Mouse (Mus musculus) 3T3-L1 (cell line): ENCODE results near the gene Colec11.
A peak's percentile ranks its signal among the peaks of the same experiment; 100 is the strongest.

Source experiments
- DNase-seq: peaks from one replicate; pipeline ENCODE4 v3.0.0-alpha.2; 2015; ENCODE audit warnings: low read depth, low spot score

Colec11 gene

DNA sequence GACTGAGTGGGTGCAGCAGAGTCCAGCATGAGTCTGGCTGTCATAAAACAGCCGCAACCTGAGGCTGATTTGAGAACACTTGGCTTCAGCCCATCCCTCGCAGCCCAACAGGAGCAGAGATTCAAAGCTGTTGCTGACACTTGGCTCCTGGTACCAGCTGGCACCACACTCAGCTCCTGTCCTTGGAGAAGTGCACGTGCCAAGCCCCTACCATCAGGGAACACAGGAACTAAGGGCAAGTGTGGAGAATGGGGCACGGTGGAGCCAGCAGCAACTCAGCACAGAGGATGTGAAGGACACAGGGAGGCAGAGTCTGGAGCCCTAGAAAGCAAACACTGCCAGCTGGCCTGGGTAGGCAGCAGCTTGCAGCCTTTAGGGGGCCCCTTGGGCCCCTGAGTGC is 20.9 kb downstream of the Colec11 start:
- no peak for DNase-seq

DNA sequence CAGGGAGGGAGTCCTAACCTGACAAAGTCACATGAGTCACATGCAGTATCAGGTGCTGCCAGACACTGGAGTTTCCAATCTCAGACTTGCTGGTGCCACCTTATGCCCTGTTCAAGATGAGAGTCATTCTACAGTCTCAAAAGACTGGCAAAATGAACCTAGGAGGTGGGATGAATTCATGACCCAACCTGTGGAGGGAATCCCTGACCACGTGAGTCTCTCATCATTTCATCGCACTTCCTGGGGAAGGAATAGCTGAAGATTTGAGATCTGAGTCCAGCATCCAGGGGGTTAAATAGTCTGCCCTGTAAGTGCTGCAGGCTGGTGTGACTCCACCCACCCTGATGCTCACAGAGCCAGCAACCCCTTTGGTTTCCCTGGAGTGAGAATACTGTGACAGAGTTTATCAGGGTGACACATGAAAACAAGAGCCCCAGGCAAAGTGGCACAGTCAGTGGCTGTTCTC is 24.6 kb downstream of the Colec11 start:
- DNase-seq: no peak

DNA sequence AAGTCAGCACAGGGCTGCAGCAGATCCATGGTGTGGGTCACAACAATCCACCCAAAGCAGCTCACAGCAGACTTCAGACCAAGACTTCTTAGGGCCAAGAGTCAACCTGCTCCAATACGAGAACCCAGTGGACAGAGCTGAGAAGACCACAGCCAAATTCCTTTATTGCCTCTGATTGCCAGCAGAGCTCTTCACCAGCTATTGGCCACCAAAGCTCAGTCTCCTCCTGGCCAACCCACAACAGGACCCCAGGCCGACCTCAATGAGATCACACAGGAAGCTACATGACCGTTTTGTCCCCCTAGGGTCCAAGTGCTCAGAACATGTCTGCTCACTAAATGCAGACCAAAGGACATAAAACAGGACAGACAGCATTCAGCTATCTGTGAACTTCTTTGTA is 25.1 kb downstream of the Colec11 start:
- DNase-seq: no peak

DNA sequence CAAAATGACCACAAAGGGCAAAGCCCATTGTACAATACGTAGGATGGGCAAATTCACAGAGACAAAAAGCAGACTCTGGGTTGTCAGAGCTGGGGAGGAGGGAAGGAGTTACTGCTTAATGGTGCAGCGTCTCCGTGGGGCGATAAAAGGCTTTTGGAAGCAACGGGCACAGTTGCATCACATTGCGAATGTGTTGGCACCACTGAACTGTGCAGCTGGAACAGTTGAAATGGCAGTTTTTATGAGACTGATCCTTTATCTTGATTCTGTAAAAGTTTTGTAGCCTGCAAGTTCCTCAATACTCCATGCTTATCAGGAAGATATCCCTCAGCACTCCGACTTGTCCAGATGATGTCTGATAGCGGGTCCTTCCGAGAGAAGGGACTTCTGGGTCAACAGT is 25.5 kb downstream of the Colec11 start:
- DNase-seq: no peak

DNA sequence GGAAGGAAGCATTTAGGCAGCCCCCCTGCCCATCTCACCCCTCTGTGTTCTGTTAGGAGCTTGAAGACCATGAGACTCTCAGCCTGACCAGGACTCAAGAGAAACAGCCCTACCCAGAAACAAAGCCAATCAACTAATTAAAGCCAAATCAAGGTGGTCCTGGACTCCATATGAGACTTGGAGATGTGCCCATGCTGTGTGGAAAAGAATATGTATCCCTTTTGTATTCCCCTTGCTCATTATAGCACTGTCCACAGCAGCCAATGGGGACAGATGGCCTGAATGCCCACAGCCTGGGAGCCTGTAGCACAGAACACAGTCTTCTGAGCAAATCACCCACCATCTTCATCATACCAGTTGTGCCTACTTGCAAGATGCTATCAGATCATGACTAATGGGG is 26.3 kb downstream of the Colec11 start:
- no peak for DNase-seq

DNA sequence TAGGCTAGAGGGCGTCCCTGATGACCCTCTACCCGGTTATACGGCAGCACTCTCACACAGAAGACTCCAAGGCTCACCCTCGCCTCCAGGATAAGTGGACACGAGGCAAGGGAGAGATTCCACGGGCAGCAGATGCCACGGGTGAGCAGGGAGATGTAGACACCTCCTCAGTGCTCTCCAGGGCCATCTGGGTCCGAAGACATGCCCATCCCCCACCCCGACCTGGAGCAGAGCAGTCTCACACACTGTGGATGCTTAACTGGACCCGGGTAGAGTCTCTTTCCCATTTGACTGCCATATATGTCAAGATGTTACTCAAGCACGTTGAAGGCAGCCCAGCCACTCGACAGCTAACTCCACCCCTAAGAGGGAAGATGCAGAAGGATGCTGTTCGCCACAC is 32.7 kb downstream of the Colec11 start:
- DNase-seq: no peak

DNA sequence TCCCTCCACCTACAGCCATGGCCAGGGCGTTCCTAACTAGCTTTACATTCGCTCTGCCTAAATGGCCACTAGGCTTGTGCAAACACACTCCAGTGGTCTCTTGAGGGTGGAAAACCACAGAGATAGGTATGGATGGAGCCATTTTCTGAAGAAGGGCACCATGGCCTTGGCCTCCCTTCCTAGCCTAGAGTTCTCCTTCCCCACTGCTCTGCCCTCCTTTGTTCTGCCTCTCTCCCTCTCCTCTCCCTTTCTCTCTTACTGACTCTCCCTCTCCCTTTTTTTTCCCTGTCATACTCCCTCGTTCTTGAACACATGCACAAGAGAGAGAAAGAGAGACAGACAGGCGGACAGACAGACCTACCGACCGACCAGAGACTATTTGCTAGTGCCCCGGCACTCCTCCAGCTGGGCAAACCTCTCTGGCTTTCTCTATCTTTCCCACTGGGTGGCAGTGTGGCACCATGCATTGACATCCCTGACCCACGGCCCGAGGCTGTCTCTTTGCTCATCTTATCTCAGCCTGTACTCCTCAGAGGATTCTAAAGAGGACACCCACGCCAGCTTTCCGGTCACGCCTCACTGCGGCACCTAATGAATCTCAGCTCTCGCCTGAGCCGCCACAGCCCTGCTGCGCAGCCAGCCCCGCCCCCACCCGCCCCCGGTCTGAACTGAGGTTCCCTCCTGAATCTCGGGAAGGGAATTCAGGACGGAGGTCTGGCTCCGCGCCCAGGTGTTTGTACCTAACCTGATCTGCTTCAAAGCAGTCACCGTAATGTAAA is 33.9 kb downstream of the Colec11 start:
- peak; percentile 86 for DNase-seq

DNA sequence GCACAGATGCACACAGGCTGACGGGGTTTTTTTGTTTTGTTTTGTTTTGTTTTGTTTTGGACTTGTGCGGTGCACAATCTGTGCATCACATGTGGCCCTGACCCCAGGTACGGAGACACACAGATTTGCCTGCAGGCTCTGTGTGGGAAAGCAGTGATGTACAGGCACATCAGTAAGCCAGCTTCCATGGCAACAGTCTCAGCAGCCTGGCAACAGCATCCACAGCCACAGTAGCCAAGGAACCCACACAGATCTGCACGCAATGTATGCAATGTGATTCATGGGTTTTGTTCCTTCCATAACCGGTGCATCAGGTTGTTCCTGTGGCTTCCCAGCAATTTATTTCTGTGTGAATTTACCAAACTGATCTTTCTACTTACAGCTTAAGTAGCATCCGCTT is 35.2 kb downstream of the Colec11 start:
- DNase-seq: no peak

DNA sequence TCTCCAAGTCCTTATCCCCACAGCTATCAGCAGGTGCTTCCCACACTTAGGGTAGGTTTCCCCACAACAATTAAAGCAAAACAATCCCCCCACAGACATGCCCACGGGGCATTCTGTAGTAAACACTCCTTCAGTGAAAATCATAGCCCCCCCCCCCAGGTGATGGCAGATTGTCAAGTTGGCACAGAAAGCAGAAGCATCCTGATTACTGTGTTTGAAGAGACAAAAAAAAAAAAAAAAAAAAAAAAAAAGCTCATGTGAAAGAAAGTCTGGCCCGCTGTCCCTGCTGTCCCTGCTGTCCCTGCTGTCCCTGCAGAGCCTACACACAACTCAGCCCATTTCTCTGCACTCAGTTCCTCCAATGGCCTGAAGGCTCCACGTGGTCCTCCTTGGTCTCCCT is 39.1 kb downstream of the Colec11 start:
- no peak for DNase-seq

DNA sequence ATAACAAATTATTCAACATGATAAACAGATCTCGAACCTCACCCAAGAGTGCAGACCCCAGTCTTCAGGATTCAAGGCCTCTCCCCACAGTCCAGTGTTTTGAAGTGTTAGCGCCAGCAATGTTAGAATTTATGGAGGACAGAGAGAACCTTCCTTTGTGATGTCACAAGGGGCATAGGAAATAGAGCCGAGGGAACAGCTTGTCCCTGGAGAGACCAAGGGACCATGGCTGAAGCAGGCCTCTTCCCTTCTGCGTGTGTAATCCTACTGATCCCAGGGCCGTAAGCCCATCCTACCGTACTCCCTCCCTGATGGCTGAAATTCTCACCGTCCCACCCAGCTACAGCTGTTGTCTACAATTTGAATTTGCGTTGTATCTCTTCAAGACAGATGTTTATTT is 40.8 kb downstream of the Colec11 start, which contains the start of gene Allc:
TSS of gene Allc (minus strand) at position 101 of the 400 bp plus-strand sequence.
- DNase-seq: no peak

DNA sequence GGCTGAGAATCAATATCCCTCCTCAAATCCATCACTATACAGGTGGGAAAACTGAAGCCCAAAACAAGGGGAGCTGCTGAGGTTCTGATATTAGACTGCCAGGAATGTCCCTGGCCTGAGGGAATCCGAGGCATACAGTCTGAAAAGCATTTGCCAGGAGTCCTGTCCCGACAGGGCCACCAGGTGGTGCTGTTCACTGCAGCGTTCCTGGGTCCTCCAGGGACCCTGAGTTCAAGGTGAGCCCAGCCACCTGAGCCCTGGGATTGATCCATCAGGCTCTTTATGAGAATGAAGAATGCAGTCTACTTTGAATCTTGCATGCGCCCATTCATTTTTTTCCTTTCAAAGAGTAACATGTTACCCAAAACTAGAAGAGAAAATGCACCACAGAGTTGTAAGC is 44.0 kb downstream of the Colec11 start:
- no peak for DNase-seq

DNA sequence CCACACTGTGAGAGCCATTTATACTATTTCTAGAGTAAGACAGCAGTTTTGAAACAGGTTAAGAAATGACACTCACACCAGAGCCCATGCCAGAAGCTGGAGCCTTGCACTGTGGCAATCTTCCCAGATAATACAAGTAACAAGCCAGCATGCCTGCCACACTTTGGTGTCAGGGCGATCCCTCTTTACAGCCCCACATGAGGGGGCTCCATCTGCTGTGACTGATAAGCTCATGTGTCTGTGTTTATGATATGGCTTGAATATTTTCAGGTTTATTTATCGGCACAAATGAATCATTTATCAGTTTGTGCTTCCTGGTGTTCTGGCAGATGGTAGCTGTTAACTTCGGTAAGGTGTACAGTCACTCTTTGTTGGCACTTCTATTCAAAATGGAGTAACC is 45.0 kb downstream of the Colec11 start:
- no peak for DNase-seq

DNA sequence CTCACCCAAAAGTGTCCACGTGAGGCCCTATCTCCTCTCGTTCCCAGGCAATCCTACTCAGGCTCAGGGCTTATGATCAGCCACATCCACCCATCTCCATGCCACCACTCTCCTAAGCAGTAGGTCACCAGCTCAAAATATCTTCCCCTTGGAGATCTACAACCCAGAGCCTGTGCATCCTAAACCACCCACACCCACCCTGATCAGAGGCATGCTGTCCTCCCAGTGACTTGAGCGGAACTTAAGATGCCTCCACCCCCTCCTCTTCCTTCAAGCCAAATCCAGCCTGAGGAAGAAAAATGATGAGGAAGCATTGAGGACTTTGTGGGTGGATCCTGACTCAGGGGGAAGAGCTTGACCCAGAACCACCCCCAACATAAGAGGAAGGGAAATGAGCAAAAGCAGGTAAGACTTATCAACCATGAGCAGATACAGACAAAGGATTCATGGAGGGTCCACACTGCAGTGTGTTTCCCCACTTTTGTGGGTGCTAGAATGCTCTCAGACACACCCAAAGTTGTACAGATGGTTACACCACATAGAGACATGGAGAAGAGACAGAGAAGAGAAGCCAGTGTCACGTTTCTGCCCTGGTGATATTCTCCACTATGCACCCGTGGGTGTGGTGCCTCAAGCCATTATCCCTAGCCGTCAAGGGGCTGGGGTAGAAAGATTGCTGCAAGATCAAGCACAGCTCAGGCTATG is 47.7 kb downstream of the Colec11 start:
- no peak for DNase-seq

DNA sequence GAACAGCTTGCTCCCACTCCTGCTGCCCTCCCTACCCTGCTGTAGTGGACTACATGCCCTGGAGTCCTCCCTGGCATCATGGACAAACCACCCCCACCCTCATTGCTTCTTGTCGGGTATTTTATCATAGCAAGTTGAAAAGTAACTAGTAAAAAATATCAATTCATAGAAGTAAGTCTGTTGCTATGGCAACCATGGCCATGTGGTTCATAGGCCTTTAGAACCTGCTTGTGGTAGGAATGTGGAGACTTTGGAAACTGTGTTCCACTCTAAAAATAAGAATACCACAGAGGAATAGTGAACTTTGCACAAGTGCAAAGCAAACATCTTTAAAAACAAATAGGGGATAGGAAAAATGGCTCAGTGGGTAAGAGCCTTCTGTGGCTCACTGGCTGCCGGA is 50.9 kb downstream of the Colec11 start:
- DNase-seq: no peak

DNA sequence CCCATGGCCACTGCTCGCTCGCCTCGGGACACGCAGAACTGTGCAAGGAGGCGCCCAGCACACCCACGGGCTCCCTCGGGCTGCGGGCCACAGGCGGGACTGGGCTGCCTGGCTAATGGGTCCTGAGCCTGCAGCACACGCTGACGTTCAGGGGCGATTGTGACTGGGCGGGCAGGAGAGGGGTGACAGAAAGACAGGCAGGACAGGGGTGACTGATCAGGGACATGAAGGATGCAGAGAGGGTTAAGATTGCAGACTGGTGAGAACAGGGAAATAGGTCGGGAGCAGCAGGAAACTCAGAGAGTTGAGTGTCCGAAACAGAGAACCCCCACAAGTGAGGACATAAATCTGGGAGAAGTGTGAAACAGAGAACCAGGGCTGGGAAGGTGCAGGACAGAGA is 70.9 kb downstream of the Colec11 start, which contains the start of gene Dcdc2c:
TSS of gene Dcdc2c (minus strand) at position 101 of the 400 bp plus-strand sequence.
- DNase-seq: no peak

DNA sequence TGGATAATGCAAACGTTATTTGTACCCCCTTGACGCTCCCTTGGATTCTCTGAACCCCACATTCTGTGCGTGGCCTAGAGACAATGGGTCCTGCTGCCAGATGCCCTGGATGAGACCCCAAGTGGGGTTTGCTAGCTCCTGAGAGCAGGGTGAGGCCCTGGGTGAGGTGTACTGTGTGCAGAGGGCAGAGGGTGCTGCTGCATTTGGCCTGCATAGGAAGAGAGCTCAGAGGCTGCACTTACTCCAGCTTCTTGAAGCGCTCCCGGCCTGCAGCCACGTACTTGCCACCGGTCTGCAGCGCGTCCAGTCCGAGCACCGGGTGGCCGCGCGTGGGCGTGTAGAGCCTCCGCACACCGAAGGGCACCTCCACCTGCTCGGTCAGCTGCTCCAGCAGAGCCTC is 71.4 kb downstream of the Colec11 start:
- DNase-seq: no peak

DNA sequence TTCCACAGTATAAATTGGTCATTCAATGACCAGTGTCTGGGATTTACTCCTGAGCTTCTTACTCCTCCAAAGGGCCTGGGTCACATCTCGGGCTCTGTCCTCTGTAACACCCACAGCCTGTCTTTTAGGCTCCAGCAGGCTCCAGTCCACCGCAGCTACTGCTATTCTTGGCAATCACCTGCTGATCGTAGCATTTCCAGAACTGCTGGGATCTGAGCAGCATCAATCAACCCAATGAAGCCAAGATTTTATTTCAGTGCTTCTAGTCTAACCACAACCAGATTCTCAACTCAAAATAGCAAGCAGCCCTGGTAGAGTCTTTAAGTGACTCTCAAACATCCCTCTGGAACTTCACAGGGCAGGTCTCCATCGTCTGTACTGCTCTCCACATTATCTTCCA is 74.3 kb downstream of the Colec11 start:
- DNase-seq: no peak
